Mouse (Mus musculus) hindbrain, embryonic 16.5 days (tissue): ENCODE measurements around the gene Nemp1. TPM values are rescaled to one million over a fixed set of nuclear protein-coding genes. Genes with fewer than 3 reads are reported as not detected.

Experiments used
- ATAC-seq: fragments of 200-750 bp; cut with Nextera tagmentation; 2 replicates; pipeline ENCODE4 v1.8.0; 2017; ENCODE audit warnings: moderate TSS enrichment, moderate library complexity
- H3K27ac ChIP-seq: fragments of 300-500 bp; sonication (generic); 2 replicates; pipeline ENCODE4 v1.5.1; 2014; ENCODE audit warnings: low read depth, mild to moderate bottlenecking, control low read depth, low read length, moderate library complexity
- H3K27me3 ChIP-seq: fragments of 300-500 bp; sonication (generic); replicated peaks from 2 replicates; pipeline ENCODE4 v1.6.1; 2014; ENCODE audit warnings: low read length; ENCODE audit not compliant: control insufficient read depth, insufficient read depth
- H3K36me3 ChIP-seq: fragments of 300-500 bp; sonication (generic); 2 replicates; pipeline ENCODE4 v1.6.1; 2014; ENCODE audit warnings: mild to moderate bottlenecking, low read length, moderate library complexity, mixed read lengths; ENCODE audit not compliant: control insufficient read depth, insufficient read depth
- H3K4me1 ChIP-seq: fragments of 300-500 bp; sonication (generic); 2 replicates; pipeline ENCODE4 v1.6.1; 2014; ENCODE audit warnings: low read depth, low read length; ENCODE audit not compliant: control insufficient read depth, insufficient read depth
- H3K4me2 ChIP-seq: fragments of 300-500 bp; sonication (generic); 2 replicates; pipeline ENCODE4 v1.6.1; 2014; ENCODE audit warnings: mild to moderate bottlenecking, low read length, control low read depth, moderate library complexity
- H3K4me3 ChIP-seq: fragments of 300-500 bp; sonication (generic); 2 replicates; pipeline ENCODE4 v1.5.1; 2014; ENCODE audit warnings: mild to moderate bottlenecking, low read length, control low read depth, moderate library complexity
- H3K9ac ChIP-seq: fragments of 300-500 bp; sonication (generic); 2 replicates; pipeline ENCODE4 v1.6.1; 2014; ENCODE audit warnings: low read depth, mild to moderate bottlenecking, control low read depth, low read length, moderate library complexity
- H3K9me3 ChIP-seq: fragments of 300-500 bp; sonication (generic); 2 replicates; pipeline ENCODE4 v1.6.1; 2014; ENCODE audit warnings: mild to moderate bottlenecking, low read length, moderate library complexity; ENCODE audit not compliant: control insufficient read depth
- WGBS: fragments of 180-500 bp; shearing (Covaris S2); extraction: QIAGEN DNeasy Blood & Tissue Kit; methylation state at CpG from one replicate; pipeline ENCODE4 v1.1.7; 2014; 5-methylcytosine and 5-hydroxymethylcytosine counted together
- polyA plus RNA-seq: library from polyadenylated mRNA; unstranded; fragments of >200 nt; fragmentation: Nextera tagmentation; extraction: Ambion mirVana; gene quantifications from 2 replicates; pipeline ENCODE4 v1.2.1, GENCODE M21; 2015

Gene Nemp1
- polyA plus RNA-seq: 2.9 and 3.9 TPM in 2 replicates

DNA sequence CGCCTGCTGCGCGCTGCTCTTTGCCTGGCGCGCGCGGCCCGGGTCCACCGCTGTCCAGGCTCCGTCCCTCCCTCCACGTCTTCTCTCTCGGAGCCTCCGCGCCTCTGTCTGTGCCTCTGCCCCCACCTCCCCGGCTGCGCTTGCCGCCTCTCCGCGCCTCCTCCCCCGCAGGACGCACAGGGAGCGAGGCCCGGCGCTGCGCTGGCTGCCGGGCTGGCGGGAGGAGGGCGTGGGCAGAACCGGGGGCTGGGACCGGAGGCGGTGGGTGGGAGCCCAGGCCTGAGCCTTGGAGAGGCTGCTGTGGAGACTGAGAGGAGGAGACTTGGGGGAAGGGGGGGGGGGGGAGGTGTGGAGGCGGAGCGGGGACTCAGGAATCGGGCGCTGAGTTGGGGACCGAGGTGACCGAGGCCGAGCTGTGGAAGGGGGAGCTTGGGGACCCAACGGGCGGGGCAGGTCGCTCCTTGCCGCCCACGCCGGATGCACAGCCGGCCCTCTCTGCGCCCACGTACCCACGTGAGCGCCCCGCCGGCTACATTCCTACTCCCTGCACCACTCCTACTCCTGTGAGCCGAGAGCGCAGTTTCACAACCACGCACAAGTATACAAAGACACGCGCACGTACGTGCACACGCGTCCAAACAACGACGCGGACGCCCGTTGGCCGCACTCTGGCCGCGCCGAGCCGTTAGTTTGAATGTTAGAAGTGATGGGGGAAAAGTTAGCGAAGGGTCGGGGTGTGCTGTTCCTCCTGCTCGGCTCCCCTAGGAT, at the start of gene Nemp1:
Nemp1 (plus strand) TSS at position 401 of the 768 bp plus-strand sequence.
- Histone ChIP-seq H3K36me3 (no peaks in the 10 kb centered on the region), H3K9ac (peak within 1 kb of the TSS; percentile 71), H3K27ac (peak within 1 kb of the TSS; percentile 72), H3K4me3 (peak within 1 kb of the TSS; percentile 57), H3K27me3 (peaks cover 35% of the 10 kb centered on the region), H3K4me1 (peaks cover 25% of the 10 kb centered on the region; the same call in 1 of the 2 replicates), H3K4me2 (peak within 1 kb of the TSS; percentile 96), H3K9me3 (no peaks in the 10 kb centered on the region)
- WGBS: under 1% methylated on average over 59 of the region's 73 CpGs
- ATAC-seq: peak; percentile 74

DNA sequence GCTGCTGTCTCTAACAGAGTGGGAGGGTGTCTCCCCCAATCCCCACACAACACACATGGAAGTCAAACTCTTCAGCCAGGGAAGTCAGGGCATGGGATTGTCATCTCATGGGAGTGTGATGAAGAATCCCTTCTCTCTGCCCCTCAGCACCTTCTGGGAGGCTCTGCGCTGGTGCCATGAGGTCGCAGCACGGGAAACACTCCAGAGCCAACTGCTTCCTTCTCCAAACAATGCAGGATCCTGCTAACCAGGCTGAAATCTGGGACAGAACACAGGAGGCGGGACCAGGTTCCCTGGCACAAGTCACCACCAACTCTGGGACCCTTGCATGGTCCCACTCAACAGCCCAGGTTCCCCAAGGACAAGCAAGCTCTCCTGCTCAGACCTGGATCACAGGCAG, 49.4 kb upstream of the Nemp1 start:
- no peak overlapping the region for H3K27ac ChIP-seq

DNA sequence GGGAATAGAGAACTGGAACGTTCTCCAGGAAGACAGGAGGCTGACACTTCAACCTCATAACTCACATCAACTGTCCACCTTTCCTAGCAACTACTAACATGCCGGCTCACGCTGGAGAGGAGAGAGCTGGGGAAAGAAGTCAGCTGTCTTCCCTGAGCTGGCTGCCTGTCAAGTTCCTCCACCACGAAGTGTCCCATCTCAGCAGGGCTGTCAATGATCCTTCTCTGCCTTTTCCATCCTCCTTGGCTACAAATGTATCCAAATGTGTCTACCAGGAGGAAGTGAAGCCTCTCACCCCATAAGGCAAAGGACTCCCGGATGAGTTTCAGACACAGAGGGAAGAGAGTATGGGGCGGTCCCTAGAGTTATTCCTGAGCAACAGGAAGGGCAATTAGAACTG, 48.5 kb upstream of the Nemp1 start:
- 41% methylated on average over 6 of the region's 6 CpGs for WGBS
- Histone ChIP-seq H3K9ac (peak overlapping the region; percentile 87), H3K27me3 (no peaks in the 10 kb centered on the region), H3K4me2 (peak overlapping the region; percentile 94), H3K4me3 (peak overlapping the region; percentile 75; the same call in 1 of the 2 replicates), H3K36me3 (no peaks in the 10 kb centered on the region), H3K27ac (no peak overlapping the region), H3K9me3 (no peaks in the 10 kb centered on the region), H3K4me1 (peaks cover 61% of the 10 kb centered on the region)
- no peak for ATAC-seq

More for the DNA sequence above, 49.4 kb upstream of the Nemp1 start:
- Histone ChIP-seq H3K9ac (peak overlapping the region; percentile 3; the same call in 1 of the 2 replicates), H3K4me3 (no peak overlapping the region), H3K4me2 (peak overlapping the region; percentile 94), H3K27me3 (no peaks in the 10 kb centered on the region), H3K4me1 (peaks cover 60% of the 10 kb centered on the region), H3K9me3 (no peaks in the 10 kb centered on the region), H3K36me3 (peaks cover 3% of the 10 kb centered on the region; the same call in 1 of the 2 replicates)
- WGBS: 58% methylated on average over 4 of the region's 4 CpGs
- no peak for ATAC-seq

DNA sequence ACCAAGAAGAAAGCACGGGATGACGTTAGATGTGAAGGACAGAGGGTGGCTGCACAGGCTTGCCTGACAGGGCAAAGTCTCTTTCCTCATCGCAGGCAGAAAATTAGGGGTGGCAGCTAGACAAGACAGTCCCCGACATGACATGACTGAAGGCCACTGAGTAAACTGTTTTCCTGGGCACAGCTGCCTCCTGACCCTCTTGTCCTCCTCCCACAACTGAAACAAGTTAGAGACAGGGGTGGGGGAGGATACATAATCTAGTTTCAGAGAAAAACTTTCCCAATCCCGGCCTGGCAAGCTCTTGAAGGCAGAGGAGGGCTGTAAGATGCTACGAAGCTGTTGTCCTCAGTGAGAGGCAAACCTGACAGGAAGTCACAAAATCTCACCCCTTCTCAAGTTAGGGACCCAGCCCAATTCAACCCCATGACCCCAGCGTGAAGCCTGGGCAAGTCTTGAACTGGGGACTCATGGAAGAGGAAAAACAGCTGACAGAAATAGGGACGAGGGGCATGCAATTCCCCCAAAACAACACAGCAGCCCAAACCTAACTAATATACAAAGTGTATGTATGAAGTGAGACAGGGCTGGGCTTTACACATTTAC, 47.5 kb upstream of the Nemp1 start:
- Histone ChIP-seq H3K9ac (peak overlapping the region; percentile 87), H3K27ac (peak overlapping the region; percentile 84; the same call in 1 of the 2 replicates), H3K4me2 (peak overlapping the region; percentile 94), H3K36me3 (no peaks in the 10 kb centered on the region), H3K27me3 (no peaks in the 10 kb centered on the region), H3K9me3 (no peaks in the 10 kb centered on the region), H3K4me1 (peaks cover 56% of the 10 kb centered on the region), H3K4me3 (peak overlapping the region; percentile 75)
- no peak for ATAC-seq
- WGBS: 21% methylated on average over 8 of the region's 8 CpGs

DNA sequence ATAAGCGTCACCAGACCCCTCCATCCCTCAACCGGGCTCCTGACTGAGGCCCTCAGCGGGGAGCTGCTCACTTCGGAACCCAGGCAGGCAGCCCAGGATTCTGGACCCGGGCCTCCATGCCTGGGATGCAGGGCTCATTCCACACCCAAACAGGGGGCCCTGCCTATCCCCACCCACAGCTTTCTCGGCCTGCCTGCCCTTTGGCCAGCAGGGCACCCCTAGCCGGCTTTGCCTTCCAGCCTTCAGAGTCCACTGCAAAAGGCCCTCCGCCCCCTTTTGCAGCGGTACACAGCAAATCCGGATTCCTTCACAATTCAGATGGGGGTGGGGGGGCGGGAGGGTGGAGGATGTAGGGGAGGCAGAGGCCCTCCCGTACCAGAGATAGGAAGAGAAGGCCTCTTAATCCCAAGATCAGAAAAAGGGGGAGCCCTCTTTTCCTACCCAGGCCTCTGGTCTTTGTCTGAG, 46.7 kb upstream of the Nemp1 start:
- Histone ChIP-seq H3K36me3 (no peaks in the 10 kb centered on the region), H3K9me3 (no peaks in the 10 kb centered on the region), H3K27ac (peak overlapping the region; percentile 84), H3K4me1 (peaks cover 49% of the 10 kb centered on the region), H3K9ac (peak overlapping the region; percentile 87), H3K27me3 (no peaks in the 10 kb centered on the region), H3K4me3 (peak overlapping the region; percentile 75), H3K4me2 (peak overlapping the region; percentile 94)
- WGBS: 1% methylated on average over 12 of the region's 12 CpGs
- ATAC-seq: no peak

DNA sequence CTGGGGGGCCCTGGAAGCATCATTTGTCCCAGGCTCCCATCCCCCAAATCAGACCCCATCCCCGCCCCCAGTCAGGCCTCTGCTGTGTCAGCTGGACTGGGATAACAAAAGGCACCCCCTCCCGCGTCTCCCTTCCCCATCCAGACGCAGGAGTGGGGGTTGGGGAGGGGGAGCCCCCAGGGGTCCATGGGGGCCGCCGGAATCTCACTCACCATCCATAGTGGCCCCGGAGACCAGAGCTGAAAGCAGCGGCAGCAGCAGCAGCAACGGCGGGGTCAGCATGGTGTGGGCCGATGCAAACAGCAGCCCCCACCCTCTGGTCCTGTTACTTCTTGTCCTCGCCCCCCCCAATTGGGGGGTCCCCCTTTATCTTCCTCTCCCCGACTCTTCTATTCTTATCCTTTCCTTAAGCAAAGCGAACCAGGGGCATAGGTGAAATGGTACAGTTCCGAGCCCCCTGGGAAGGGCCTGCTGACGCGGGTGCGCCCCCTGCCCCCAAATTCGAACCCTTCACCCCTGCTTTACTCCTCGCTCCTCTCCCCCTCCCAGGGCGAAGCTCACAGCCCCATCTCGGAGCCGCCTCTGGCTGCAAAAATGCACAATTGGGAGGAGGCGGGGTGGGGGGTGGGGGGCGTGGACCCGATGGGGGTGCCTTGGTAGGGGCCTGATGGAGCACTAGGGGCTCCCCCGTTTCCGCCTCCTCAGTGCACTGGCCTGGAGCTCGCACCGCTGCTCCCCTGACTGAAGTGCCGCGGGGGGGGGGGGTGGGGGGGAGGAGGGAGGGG, 46.1 kb upstream of the Nemp1 start, which contains the start of gene Lrp1:
Lrp1 (minus strand) TSS at position 743 of the 785 bp plus-strand sequence.
- Histone ChIP-seq H3K36me3 (no peaks in the 10 kb centered on the region), H3K27me3 (no peaks in the 10 kb centered on the region), H3K9ac (peak within 1 kb of the TSS; percentile 87), H3K4me2 (peak within 1 kb of the TSS; percentile 94), H3K9me3 (no peaks in the 10 kb centered on the region), H3K4me1 (peaks cover 44% of the 10 kb centered on the region), H3K27ac (peak within 1 kb of the TSS; percentile 84), H3K4me3 (peak within 1 kb of the TSS; percentile 75)
- 0% methylated on average over 21 of the region's 32 CpGs for WGBS
- peak; percentile 67 for ATAC-seq

DNA sequence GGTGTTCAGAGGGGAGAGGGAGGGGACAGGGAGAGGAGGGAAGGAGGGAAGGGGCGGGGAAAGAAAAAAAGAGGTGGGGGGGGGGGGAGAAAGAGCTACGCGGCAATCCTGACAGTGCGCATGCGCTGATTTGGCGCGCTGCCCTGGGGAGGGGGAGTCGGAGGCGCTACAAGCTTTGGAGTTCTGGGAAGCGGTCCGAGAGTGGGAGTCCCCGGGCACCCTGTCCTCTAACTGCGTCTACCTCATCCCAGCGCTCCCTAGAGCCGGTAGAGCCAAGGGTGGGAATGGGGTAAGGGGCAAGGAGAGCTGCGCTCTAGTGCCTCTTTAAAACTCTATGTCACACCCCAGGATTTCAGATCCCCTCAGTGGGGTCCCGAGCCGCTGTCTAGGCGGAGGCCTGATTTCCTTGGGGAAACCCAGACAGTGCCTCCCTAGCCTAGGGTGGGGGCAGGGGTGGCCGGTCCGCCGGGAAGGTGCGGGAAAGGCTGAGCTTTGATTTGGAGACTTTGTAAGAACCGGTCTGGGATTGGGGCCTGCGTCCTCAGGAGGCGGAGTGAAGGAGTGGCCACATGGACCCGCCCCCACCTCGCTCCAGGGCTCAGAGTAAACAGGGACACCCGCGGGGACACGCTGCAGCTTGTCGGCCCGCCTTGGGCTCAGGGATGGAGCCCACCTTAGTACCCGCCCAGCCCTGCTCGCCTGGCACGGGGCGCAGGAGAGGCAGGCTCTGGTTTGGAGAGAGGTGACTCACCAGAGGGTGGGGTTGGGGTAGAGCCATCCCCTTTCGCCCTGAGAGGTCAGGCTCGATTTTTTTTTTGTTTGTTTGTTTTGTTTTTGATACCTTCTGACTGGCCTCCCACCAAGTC, 45.3 kb upstream of the Nemp1 start:
- no peaks in the 10 kb centered on the region for H3K27me3 ChIP-seq
- H3K4me1 ChIP-seq: peaks cover 36% of the 10 kb centered on the region
- under 1% methylated on average over 34 of the region's 39 CpGs for WGBS
- peak overlapping the region; percentile 94 for H3K4me2 ChIP-seq
- peak overlapping the region; percentile 84 for H3K27ac ChIP-seq
- peak overlapping the region; percentile 75 for H3K4me3 ChIP-seq
- ATAC-seq: peak; percentile 83
- H3K9ac ChIP-seq: peak overlapping the region; percentile 87
- no peaks in the 10 kb centered on the region for H3K9me3 ChIP-seq
- no peaks in the 10 kb centered on the region for H3K36me3 ChIP-seq

DNA sequence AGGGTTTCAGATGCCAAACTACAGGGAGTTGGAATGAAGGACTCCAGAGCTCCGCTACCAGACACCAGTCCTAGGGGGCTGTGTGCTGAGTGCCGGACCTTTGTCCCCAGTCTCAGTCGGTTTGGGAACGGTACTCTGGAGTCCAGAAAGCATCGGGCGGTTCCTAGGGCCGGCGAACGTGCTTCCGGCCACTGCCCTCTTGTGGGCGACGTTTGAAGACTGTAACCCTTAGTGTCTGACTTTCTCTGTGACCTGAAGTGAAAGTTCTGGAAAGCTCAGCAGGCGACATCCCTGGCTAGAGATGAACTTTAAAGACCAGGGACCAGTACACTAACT, 44.7 kb upstream of the Nemp1 start:
- Histone ChIP-seq H3K36me3 (no peaks in the 10 kb centered on the region), H3K4me3 (peak overlapping the region; percentile 75), H3K27me3 (no peaks in the 10 kb centered on the region), H3K27ac (peak overlapping the region; percentile 84), H3K9me3 (no peaks in the 10 kb centered on the region), H3K4me1 (peaks cover 31% of the 10 kb centered on the region), H3K9ac (peak overlapping the region; percentile 57), H3K4me2 (peak overlapping the region; percentile 94)
- 2% methylated on average over 13 of the region's 13 CpGs for WGBS
- peak; percentile 48 for ATAC-seq
